Mouse (Mus musculus) heart, postnatal 4 days (tissue): Measurements from ENCODE around the gene Trem3. TPM values are rescaled to one million over a fixed set of nuclear protein-coding genes. Genes with fewer than 3 reads are reported as not detected.

Experiments
- DNase-seq: peaks from one replicate; pipeline ENCODE4 v3.0.0; 2021
- total RNA-seq, 2 experiments: library from RNA; stranded (reverse); gene quantifications; 2 replicates each; pipeline ENCODE4 v1.2.3; 2021

The Trem3 gene
- total RNA-seq, 2 experiments from 2014 or later = 0.29 TPM; not detected in 1

GRCm38 (mm10) chr17:48272158-48272557, 24.6 kb downstream of the Trem3 start:
- DNase-seq = no peak

GRCm38 (mm10) chr17:48272598-48272997, 25.0 kb downstream of the Trem3 start:
- DNase-seq = no peak

GRCm38 (mm10) chr17:48274098-48274497, 26.5 kb downstream of the Trem3 start:
- DNase-seq = no peak

GRCm38 (mm10) chr17:48274885-48275284, 27.3 kb downstream of the Trem3 start:
- peak; percentile 85 for DNase-seq

- no peak for DNase-seq
These were observed 28.2 kb downstream of the Trem3 start for GRCm38 (mm10) chr17:48275736-48276135.

GRCm38 (mm10) chr17:48278381-48278780, 30.8 kb downstream of the Trem3 start:
- DNase-seq = no peak

- DNase-seq = no peak
These were observed 31.4 kb downstream of the Trem3 start for GRCm38 (mm10) chr17:48279002-48279401.

- no peak for DNase-seq
These were observed 33.6 kb downstream of the Trem3 start for GRCm38 (mm10) chr17:48280943-48281738.

GRCm38 (mm10) chr17:48281739-48282085, 34.1 kb downstream of the Trem3 start:
- peak; percentile 15 for DNase-seq

GRCm38 (mm10) chr17:48286765-48287164, 39.2 kb downstream of the Trem3 start:
- no peak for DNase-seq

GRCm38 (mm10) chr17:48287276-48287675, 39.7 kb downstream of the Trem3 start:
- no peak for DNase-seq

GRCm38 (mm10) chr17:48293500-48294194, 46.1 kb downstream of the Trem3 start:
- no peak for DNase-seq

GRCm38 (mm10) chr17:48299203-48299602, 51.6 kb downstream of the Trem3 start, which contains the start of gene Treml2:
Treml2 (plus strand) TSS chr17:48299498.
- DNase-seq = no peak

- DNase-seq = no peak
These were observed 52.2 kb downstream of the Trem3 start for GRCm38 (mm10) chr17:48299756-48300155.

- DNase-seq = no peak
These were observed 52.6 kb downstream of the Trem3 start for GRCm38 (mm10) chr17:48300199-48300598.

- no peak for DNase-seq
These were observed 53.3 kb downstream of the Trem3 start for GRCm38 (mm10) chr17:48300861-48301260.

- no peak for DNase-seq
These were observed 54.2 kb downstream of the Trem3 start for GRCm38 (mm10) chr17:48301792-48302191.

Other genes with a start within 250 kb of the Trem3 start
- not detected for gene 1700122O11Rik, start 209.5 kb upstream of the Trem3 start, total RNA-seq
- gene 1700067P10Rik, start 158.5 kb upstream of the Trem3 start, total RNA-seq = not detected
- not detected for gene 9830107B12Rik, start 101.5 kb upstream of the Trem3 start, total RNA-seq
- gene A530064D06Rik, start 80.5 kb upstream of the Trem3 start, total RNA-seq = not detected
- gene Trem1, start 15.0 kb upstream of the Trem3 start, total RNA-seq = under 1 TPM in 1 of 2 experiments, not detected in 1; 0.09 TPM
- gene Treml4, start 16.5 kb downstream of the Trem3 start, total RNA-seq = under 1 TPM; 0.41 to 0.45 TPM
- gene Treml2, start 51.7 kb downstream of the Trem3 start, total RNA-seq = under 1 TPM; 0.19 to 0.25 TPM
- gene B430306N03Rik, start 68.4 kb downstream of the Trem3 start, total RNA-seq = under 1 TPM; 0.10 to 0.25 TPM
- 1 to 10 TPM; 1.4 to 2.1 TPM for gene Trem2, start 98.6 kb downstream of the Trem3 start, total RNA-seq
- under 1 TPM; 0.20 to 0.31 TPM for gene Treml1, start 112.1 kb downstream of the Trem3 start, total RNA-seq
- 10 to 100 TPM; 29.0 to 33.2 TPM for gene Nfya, start 162.1 kb downstream of the Trem3 start, total RNA-seq
- gene Oard1, start 162.2 kb downstream of the Trem3 start, total RNA-seq = 10 to 100 TPM; 14.5 to 14.6 TPM
- 100 to 1,000 TPM; 207 to 216 TPM for gene Apobec2, start 185.2 kb downstream of the Trem3 start, total RNA-seq
- under 1 TPM; 0.36 to 0.47 TPM for gene Tspo2, start 203.7 kb downstream of the Trem3 start, total RNA-seq
- under 1 TPM; 0.14 to 0.21 TPM for gene Unc5cl, start 207.1 kb downstream of the Trem3 start, total RNA-seq